Mouse (Mus musculus): ENCODE results near the gene Duox1.
"Not testable (repeated sequence)": the region's sequence is repeated elsewhere in the genome, so short reads cannot be mapped to it uniquely, and the experiment has no call there.

Gene Duox1

GRCm38 (mm10) chr2:122374666-122375331 lies 59.3 kb downstream of the Duox1 start:
- no peak for DNase-seq (ENCODE audit: low spot score in 2 of 2)

- peak; percentile 94 to 96 for DNase-seq (ENCODE audit: low spot score in 2 of 2)
Observed at GRCm38 (mm10) chr2:122375391-122375991, 60.0 kb downstream of the Duox1 start.

GRCm38 (mm10) chr2:122376041-122376561 lies 60.6 kb downstream of the Duox1 start:
- DNase-seq (ENCODE audit: low spot score in 2 of 2) = no peak

GRCm38 (mm10) chr2:122377215-122377674 lies 61.8 kb downstream of the Duox1 start:
- DNase-seq (ENCODE audit: low spot score in 2 of 2) = peak; percentile 97

GRCm38 (mm10) chr2:122377751-122378246 lies 62.3 kb downstream of the Duox1 start:
- peak; percentile 79 for DNase-seq (ENCODE audit: low spot score in 2 of 2)

GRCm38 (mm10) chr2:122378421-122379291 lies 63.2 kb downstream of the Duox1 start:
- no peak for DNase-seq (ENCODE audit: low spot score in 2 of 2)

GRCm38 (mm10) chr2:122379292-122379650 lies 63.8 kb downstream of the Duox1 start:
- DNase-seq (ENCODE audit: low spot score in 2 of 2) = no peak

GRCm38 (mm10) chr2:122380768-122381311 lies 65.4 kb downstream of the Duox1 start:
- no peak for DNase-seq (ENCODE audit: low spot score in 2 of 2)

GRCm38 (mm10) chr2:122381329-122382103 lies 66.0 kb downstream of the Duox1 start:
- no peak for DNase-seq (ENCODE audit: low spot score in 2 of 2)

- no peak for DNase-seq (ENCODE audit: low spot score in 2 of 2)
Observed at GRCm38 (mm10) chr2:122382121-122382520, 66.6 kb downstream of the Duox1 start.

- no peak for DNase-seq (ENCODE audit: low spot score in 2 of 2)
Observed at GRCm38 (mm10) chr2:122385095-122385494, 69.6 kb downstream of the Duox1 start.

GRCm38 (mm10) chr2:122387135-122387534 lies 71.7 kb downstream of the Duox1 start:
- not testable (repeated sequence) for DNase-seq (ENCODE audit: low spot score in 2 of 2)

GRCm38 (mm10) chr2:122396150-122396549 lies 80.7 kb downstream of the Duox1 start:
- DNase-seq (ENCODE audit: low spot score in 2 of 2) = no peak

Measured in right cerebral cortex, postnatal 36 days (tissue).